Mouse (Mus musculus) cortical plate, adult 2 months (tissue): ENCODE results near the gene H13. TPM values are rescaled to one million over a fixed set of nuclear protein-coding genes. Genes with fewer than 3 reads are reported as not detected.

Experiments used
- H3K27ac ChIP-seq: fragments of 200-500 bp; 2 replicates; pipeline ENCODE4 v1.5.1; 2012; ENCODE audit warnings: low read length, control low read depth, inconsistent platforms; ENCODE audit not compliant: insufficient read depth
- H3K4me1 ChIP-seq: fragments of 200-500 bp; 2 replicates; pipeline ENCODE4 v1.6.1; 2011; ENCODE audit warnings: low read length; ENCODE audit not compliant: control insufficient read depth, insufficient read depth
- H3K4me3 ChIP-seq: fragments of 200-500 bp; 2 replicates; pipeline ENCODE4 v1.5.1; 2011; ENCODE audit warnings: mild to moderate bottlenecking, low read length, control low read depth; ENCODE audit not compliant: insufficient read depth
- CTCF ChIP-seq: fragments of 200-500 bp; IDR thresholded peaks from 2 replicates; pipeline ENCODE4 v1.5.1; 2011; ENCODE audit warnings: mild to moderate bottlenecking, control low read depth, low read length; ENCODE audit not compliant: insufficient read depth; ENCODE audit errors: extremely low read depth
- POLR2A ChIP-seq: fragments of 200-500 bp; IDR thresholded peaks from 2 replicates; pipeline ENCODE4 v1.6.1; 2011; ENCODE audit warnings: mild to moderate bottlenecking, low read length, control low read depth; ENCODE audit not compliant: insufficient read depth; ENCODE audit errors: extremely low read depth
- polyA plus RNA-seq: library from polyadenylated mRNA; depleted of rRNA; stranded (reverse); fragments of >200 nt; gene quantifications from 2 replicates; pipeline ENCODE4 v1.2.3, GENCODE M21; 2012; rRNA removed

The H13 gene
- polyA plus RNA-seq, 1 experiment: 68.4 TPM

DNA sequence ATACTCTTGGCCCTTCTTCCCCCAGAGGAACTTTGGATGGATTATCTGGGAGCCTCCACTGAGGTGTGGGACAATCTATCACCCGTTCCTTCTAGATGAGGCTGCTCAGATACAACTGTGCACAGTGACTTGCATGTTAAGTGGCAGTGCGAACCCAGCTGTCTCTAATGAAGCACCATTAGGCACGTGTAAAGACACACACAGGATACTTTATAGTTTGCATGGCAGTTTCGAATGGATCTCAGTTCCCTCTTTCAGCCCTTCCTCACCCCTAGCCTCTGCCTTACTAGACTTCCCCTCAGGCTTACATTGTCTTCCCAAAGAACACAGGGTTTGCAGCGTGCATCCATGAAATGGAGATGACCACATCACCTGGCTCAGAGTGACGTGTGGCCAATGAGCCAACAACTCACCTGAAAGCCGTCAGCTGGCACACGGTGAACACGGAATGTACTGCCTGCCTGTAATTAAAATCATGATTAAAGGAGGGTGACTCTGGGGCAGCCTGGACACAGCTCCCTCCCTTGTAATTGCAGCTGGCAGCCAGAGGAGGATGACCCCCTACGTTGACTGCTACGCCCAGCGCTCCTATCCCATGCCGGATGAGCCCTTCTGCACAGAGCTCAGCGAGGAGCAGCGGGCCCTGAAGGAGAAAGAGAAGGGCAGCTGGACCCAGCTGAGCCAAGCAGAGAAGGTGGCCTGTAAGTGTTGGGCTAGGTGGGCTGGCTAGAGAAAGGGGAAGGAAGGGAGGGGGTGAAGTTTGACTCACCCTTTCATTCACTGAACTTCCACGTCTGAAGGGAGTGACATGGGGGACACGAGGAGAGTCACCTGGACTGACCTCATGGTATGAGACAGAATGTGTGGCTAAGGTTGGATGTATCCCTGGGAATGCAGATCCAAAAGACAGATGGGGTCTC, 87.5 kb downstream of the H13 start:
- no peak overlapping the region for H3K4me3 ChIP-seq
- TF ChIP-seq POLR2A (no peak), CTCF (no peak)
- no peaks in the 10 kb centered on the region for H3K4me1 ChIP-seq
- no peak overlapping the region for H3K27ac ChIP-seq

DNA sequence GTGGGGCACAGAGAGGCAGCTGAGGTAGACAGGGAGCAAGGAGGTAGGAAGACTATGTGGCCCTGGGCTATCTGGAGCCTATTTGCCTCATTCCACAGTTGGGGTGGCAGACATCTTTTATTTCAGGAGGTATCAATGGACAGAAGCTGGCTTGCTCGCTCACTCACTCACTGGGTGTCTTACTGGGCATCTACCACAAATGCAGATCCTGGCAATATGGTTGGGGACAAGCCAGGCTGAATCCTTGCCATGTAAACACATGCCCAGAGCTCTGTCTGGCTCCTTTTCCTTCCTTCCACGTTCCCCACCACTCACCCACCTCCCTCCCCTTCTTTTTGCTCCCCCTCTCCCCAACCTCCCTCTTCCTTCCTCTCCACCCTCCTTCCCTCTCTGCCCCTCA, 88.2 kb downstream of the H13 start:
- TF ChIP-seq POLR2A (no peak), CTCF (no peak)
- H3K4me1 ChIP-seq: no peaks in the 10 kb centered on the region
- no peak overlapping the region for H3K4me3 ChIP-seq

More for the DNA sequence above, 88.2 kb downstream of the H13 start:
- H3K27ac ChIP-seq: no peak overlapping the region

Other genes starting within 250 kb of the H13 start
- not detected in 2 replicates for gene Defb23, start 204.8 kb upstream of the H13 start, polyA plus RNA-seq
- 0.56 TPM in 1 of 2 replicates, not detected in the other for gene Defb20, start 192.4 kb upstream of the H13 start, polyA plus RNA-seq
- not detected in 2 replicates for gene Defb22, start 179.3 kb upstream of the H13 start, polyA plus RNA-seq
- gene Defb26, start 157.8 kb upstream of the H13 start, polyA plus RNA-seq: not detected in 2 replicates
- not detected in 2 replicates for gene Defb28, start 151.2 kb upstream of the H13 start, polyA plus RNA-seq
- not detected in 2 replicates for gene Defb29, start 129.4 kb upstream of the H13 start, polyA plus RNA-seq
- gene Gm17416, start 100.1 kb upstream of the H13 start, polyA plus RNA-seq: not detected in 2 replicates
- gene Defb21, start 96.7 kb upstream of the H13 start, polyA plus RNA-seq: not detected in 2 replicates
- gene Defb19, start 89.1 kb upstream of the H13 start, polyA plus RNA-seq: not detected in 2 replicates
- gene Defb45, start 70.1 kb upstream of the H13 start, polyA plus RNA-seq: not detected in 2 replicates
- not detected in 2 replicates for gene Defb36, start 65.1 kb upstream of the H13 start, polyA plus RNA-seq
- gene Defb25, start 46.4 kb upstream of the H13 start, polyA plus RNA-seq: not detected in 2 replicates
- gene Rem1, start 42.5 kb upstream of the H13 start, polyA plus RNA-seq: 0.78 and 0.90 TPM in 2 replicates
- gene Mcts2, start 17.6 kb downstream of the H13 start, polyA plus RNA-seq: 20.0 and 21.5 TPM in 2 replicates
- gene Id1, start 66.8 kb downstream of the H13 start, polyA plus RNA-seq: 74.2 and 81.0 TPM in 2 replicates
- gene Cox4i2, start 84.7 kb downstream of the H13 start, polyA plus RNA-seq: 6.3 and 6.9 TPM in 2 replicates
- 99.2 and 105 TPM in 2 replicates for gene Bcl2l1, start 162.3 kb downstream of the H13 start, polyA plus RNA-seq
- 1.5 and 1.8 TPM in 2 replicates for gene Tpx2, start 178.5 kb downstream of the H13 start, polyA plus RNA-seq
- gene Mylk2, start 241.9 kb downstream of the H13 start, polyA plus RNA-seq: not detected in 2 replicates